Mouse (Mus musculus): ENCODE data around the gene Maats1. TPM values are rescaled to one million over a fixed set of nuclear protein-coding genes. Genes with fewer than 3 reads are reported as not detected.

Gene Maats1
- polyA plus RNA-seq, 1 experiment: not detected

DNA sequence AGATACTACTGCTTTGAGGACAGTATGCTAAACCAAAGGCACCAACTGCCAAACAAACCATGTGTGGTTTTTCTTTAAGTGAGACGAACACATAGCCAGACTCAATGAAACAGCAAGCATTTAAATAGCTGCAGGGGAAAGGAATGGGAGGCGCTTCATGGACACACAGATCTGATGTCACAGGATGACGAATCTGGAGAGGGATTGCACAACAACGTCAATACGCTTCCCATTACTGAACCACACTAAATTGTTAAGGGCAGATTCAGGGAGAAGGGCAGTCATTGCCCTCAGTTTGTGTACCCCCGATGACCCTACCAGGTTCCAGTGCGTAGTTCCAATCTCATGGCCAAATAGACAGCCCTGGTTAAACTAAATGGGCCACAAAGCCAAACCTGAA is 56.1 kb downstream of the Maats1 start:
- TF ChIP-seq FLI1 (IDR thresholded peaks at IDR 0.05; ENCODE audit: low read length): no peak
- no peak for TF ChIP-seq GATA1 (IDR thresholded peaks at IDR 0.05; ENCODE audit: borderline replicate concordance, low read length)
- Histone ChIP-seq H3K36me3 (replicated peaks; ENCODE audit: low read length) (no peaks in the 10 kb centered on the region), H3K4me1 (peaks cover 55% of the 10 kb centered on the region), H3K27me3 (replicated peaks) (peaks cover 20% of the 10 kb centered on the region), H3K9me3 (no peaks in the 10 kb centered on the region), H3K4me3 (replicated peaks) (no peak overlapping the region)

DNA sequence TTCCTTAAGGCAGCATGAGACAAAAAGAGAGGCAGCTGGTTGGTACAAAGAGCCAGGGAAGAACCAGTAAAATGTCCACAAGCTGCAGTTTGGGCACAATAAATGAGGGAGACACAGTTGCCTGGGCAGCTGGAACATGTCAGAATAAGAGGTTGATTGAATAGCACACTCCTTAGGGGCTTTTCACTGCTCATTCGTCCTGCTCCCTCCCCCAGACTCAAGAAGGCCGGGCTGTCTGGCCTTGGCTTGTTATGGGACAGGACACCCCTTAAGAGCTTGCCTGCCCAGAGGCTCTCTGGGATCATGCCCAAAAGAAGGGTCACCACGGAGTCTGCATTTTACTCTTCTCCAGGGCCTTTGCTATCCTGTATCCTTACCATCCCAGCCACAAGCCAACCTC is 58.6 kb downstream of the Maats1 start:
- H3K27me3 ChIP-seq (replicated peaks): peaks cover 17% of the 10 kb centered on the region

DNA sequence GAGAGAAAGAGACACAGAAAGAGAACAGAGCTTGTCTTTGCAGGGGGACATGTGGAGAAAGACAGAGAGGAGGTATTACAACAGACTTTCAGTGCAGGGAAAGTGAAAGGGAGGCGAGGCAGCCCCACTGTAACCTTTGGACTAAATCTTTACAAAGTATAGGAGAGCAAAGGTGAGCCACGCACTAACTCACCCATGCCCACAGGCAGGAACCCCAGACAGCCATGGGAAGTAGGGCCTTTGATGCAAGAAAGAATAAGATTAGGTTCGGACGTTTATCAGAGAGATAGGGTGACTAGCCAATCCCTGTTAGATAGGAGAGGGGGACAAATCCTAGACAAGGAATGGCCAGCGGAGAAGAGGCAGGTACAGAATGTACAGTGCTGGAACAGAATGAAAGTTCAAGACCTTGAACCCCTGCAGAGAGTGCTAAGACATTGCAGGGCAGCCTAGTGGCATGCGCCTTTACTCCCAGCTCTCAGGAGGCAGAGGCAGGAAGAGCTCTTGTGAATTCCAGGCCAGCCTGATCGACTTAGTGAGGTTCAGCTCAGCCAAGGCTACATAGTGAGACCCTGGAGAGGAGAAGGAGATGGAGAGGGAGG is 59.3 kb downstream of the Maats1 start:
- H3K4me3 ChIP-seq (replicated peaks): no peak overlapping the region
- H3K4me1 ChIP-seq: peaks cover 31% of the 10 kb centered on the region
- TF ChIP-seq GATA1 (IDR thresholded peaks at IDR 0.05; ENCODE audit: borderline replicate concordance, low read length) (no peak), FLI1 (IDR thresholded peaks at IDR 0.05; ENCODE audit: low read length) (no peak)
- no peaks in the 10 kb centered on the region for H3K36me3 ChIP-seq (replicated peaks; ENCODE audit: low read length)
- 0 out of 2 replicates have a peak, but pooled peaks cover 2% of the 10 kb centered on the region for H3K9me3 ChIP-seq
- H3K27me3 ChIP-seq (replicated peaks): peaks cover 16% of the 10 kb centered on the region

More for the DNA sequence above, 58.6 kb downstream of the Maats1 start:
- no peak for TF ChIP-seq FLI1 (IDR thresholded peaks at IDR 0.05; ENCODE audit: low read length)
- TF ChIP-seq GATA1 (IDR thresholded peaks at IDR 0.05; ENCODE audit: borderline replicate concordance, low read length): no peak
- H3K4me1 ChIP-seq: peaks cover 37% of the 10 kb centered on the region
- no peaks in the 10 kb centered on the region for H3K9me3 ChIP-seq
- no peak overlapping the region for H3K4me3 ChIP-seq (replicated peaks)
- no peaks in the 10 kb centered on the region for H3K36me3 ChIP-seq (replicated peaks; ENCODE audit: low read length)

DNA sequence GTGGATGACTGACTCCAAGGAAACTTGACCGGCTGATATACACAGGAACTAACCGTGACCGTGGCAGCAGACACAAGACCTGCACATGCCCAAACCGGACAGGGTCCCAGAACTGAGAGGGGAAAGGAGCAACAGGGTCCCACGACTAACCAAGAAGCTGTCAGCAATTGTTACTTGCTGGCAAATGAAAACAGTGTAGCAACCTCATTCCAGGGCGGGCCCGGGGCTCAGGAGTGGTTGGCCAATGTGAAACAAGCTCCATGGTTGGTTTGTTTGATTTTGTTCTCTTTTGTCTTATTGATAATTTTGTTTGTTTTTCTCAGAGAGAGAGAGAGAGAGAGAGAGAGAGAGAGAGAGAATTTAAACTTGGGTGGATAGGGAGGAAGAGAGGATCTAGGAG is 61.0 kb downstream of the Maats1 start:
- Histone ChIP-seq H3K4me1 (peaks cover 27% of the 10 kb centered on the region), H3K27me3 (replicated peaks) (peaks cover 15% of the 10 kb centered on the region), H3K9me3 (peaks cover 17% of the 10 kb centered on the region), H3K4me3 (replicated peaks) (no peak overlapping the region), H3K36me3 (replicated peaks; ENCODE audit: low read length) (no peaks in the 10 kb centered on the region)
- TF ChIP-seq FLI1 (IDR thresholded peaks at IDR 0.05; ENCODE audit: low read length): no peak
- TF ChIP-seq GATA1 (IDR thresholded peaks at IDR 0.05; ENCODE audit: borderline replicate concordance, low read length): no peak

DNA sequence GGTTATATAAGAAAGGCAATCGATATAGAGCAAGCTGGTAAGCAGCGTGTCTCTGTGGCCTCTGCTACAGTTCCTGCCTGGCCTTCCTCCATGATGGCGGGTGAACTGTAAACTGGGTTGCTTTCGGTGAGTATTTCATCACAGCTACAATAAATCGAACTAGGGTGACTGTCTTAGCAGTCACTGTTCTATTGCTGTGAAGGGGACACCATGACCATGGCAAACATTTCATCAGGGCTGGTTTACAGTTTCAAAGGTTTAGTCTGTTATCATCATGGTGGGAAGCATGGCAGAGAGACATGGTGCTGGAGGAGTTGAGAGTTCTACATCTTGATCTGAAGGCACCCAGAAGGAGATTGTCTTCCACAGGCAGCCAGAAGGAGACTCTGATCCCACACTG is 62.1 kb downstream of the Maats1 start:
- Histone ChIP-seq H3K9me3 (peaks cover 20% of the 10 kb centered on the region), H3K4me1 (peaks cover 16% of the 10 kb centered on the region), H3K36me3 (replicated peaks; ENCODE audit: low read length) (no peaks in the 10 kb centered on the region), H3K4me3 (replicated peaks) (no peak overlapping the region), H3K27me3 (replicated peaks) (peaks cover 14% of the 10 kb centered on the region)
- TF ChIP-seq FLI1 (IDR thresholded peaks at IDR 0.05; ENCODE audit: low read length): no peak
- TF ChIP-seq GATA1 (IDR thresholded peaks at IDR 0.05; ENCODE audit: borderline replicate concordance, low read length): no peak

DNA sequence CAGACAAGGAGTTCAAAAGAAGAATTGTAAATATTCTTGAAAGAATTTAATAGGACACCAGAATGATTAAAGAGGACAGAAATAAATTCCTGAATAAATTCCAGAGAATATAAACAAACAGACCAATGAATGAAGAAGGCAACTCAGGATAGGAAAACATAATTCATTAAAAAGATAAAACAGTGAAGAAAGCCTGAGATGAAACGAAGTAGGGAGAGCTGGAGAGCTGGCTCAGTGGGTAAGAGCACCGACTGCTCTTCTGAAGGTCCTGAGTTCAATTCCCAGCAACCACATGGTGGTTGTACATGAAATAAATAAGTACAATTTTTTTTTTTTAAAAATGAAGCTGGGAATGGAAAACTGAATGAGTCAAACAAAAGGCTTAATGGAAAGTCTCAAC is 67.2 kb downstream of the Maats1 start:
- Histone ChIP-seq H3K4me1 (peaks cover 4% of the 10 kb centered on the region; the same call in 1 of the 2 replicates), H3K27me3 (replicated peaks) (peaks cover 10% of the 10 kb centered on the region), H3K36me3 (replicated peaks; ENCODE audit: low read length) (no peaks in the 10 kb centered on the region), H3K9me3 (peaks cover 20% of the 10 kb centered on the region), H3K4me3 (replicated peaks) (no peak overlapping the region)
- TF ChIP-seq FLI1 (IDR thresholded peaks at IDR 0.05; ENCODE audit: low read length): no peak

DNA sequence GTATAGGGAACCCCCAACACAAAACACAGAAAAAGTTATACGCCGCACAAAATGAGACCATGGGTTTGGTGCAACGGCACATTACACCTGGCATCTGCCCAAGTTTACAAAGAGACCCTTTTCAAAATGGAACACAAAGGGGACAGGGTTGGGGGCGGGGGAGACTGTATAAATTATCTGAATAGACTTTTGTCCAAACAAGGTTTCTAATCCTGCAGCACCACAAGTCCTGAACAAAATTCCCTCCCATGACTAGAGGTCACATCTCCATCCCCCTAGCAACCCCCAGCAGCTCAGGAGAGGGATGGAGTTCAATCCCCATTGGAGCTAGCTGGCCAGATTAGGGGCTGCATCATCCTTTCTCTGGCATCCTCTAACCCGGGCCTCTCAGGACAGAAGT is 69.5 kb downstream of the Maats1 start:
- no peaks in the 10 kb centered on the region for H3K36me3 ChIP-seq (replicated peaks; ENCODE audit: low read length)
- peaks cover 10% of the 10 kb centered on the region for H3K27me3 ChIP-seq (replicated peaks)
- peaks cover 16% of the 10 kb centered on the region for H3K9me3 ChIP-seq
- H3K4me1 ChIP-seq: peaks cover 4% of the 10 kb centered on the region; the same call in 1 of the 2 replicates
- TF ChIP-seq GATA1 (IDR thresholded peaks at IDR 0.05; ENCODE audit: borderline replicate concordance, low read length): no peak
- no peak for TF ChIP-seq FLI1 (IDR thresholded peaks at IDR 0.05; ENCODE audit: low read length)
- H3K4me3 ChIP-seq (replicated peaks): no peak overlapping the region

DNA sequence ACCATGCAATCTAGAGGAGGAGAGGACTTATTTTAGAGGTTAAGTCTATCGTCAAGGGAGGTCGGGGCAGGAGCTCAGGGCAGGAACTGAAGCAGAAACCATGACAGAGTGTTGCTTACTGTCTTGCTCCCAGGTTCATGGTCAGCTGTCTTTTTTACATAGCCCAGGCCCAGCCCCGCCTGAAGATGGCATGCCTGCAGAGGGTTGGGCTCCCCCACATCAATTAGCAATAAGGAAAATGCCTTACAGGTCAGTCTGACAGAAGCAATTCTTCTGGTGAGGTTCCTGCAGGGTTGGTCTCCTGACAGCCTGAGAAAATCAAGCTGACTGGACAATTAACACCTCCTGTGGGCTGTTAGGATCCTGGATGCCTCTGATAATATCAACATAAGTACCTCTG is 70.3 kb downstream of the Maats1 start:
- peaks cover 10% of the 10 kb centered on the region for H3K27me3 ChIP-seq (replicated peaks)
- H3K4me3 ChIP-seq (replicated peaks): no peak overlapping the region
- peaks cover 4% of the 10 kb centered on the region; the same call in 1 of the 2 replicates for H3K4me1 ChIP-seq
- peaks cover 7% of the 10 kb centered on the region for H3K9me3 ChIP-seq
- no peaks in the 10 kb centered on the region for H3K36me3 ChIP-seq (replicated peaks; ENCODE audit: low read length)
- TF ChIP-seq FLI1 (IDR thresholded peaks at IDR 0.05; ENCODE audit: low read length) (no peak), GATA1 (IDR thresholded peaks at IDR 0.05; ENCODE audit: borderline replicate concordance, low read length) (no peak)

DNA sequence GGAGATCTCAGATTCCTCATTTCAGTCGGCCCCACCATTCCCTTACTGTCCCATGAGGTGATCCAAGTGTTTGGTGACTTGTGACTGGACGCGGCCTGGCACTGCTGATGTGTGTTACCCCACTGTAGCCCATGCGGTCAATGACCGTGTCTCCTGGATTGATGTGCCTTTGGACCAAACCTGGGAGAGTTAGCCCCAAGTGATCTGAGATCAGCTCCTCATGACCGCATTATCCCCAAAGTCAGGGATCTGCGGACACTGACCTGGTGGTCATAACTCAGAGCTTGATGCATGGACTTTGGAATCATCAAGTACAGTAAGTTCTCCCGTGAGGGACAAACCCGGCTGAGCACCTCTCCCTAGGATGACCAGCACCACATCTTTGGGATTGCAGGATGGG is 86.0 kb downstream of the Maats1 start:
- TF ChIP-seq GATA1 (IDR thresholded peaks at IDR 0.05; ENCODE audit: borderline replicate concordance, low read length) (no peak), FLI1 (IDR thresholded peaks at IDR 0.05; ENCODE audit: low read length) (no peak)
- no peaks in the 10 kb centered on the region for H3K36me3 ChIP-seq (replicated peaks; ENCODE audit: low read length)
- H3K4me3 ChIP-seq (replicated peaks): no peak overlapping the region
- H3K9me3 ChIP-seq: no peaks in the 10 kb centered on the region
- H3K4me1 ChIP-seq: no peaks in the 10 kb centered on the region
- H3K27me3 ChIP-seq (replicated peaks): peaks cover 49% of the 10 kb centered on the region

DNA sequence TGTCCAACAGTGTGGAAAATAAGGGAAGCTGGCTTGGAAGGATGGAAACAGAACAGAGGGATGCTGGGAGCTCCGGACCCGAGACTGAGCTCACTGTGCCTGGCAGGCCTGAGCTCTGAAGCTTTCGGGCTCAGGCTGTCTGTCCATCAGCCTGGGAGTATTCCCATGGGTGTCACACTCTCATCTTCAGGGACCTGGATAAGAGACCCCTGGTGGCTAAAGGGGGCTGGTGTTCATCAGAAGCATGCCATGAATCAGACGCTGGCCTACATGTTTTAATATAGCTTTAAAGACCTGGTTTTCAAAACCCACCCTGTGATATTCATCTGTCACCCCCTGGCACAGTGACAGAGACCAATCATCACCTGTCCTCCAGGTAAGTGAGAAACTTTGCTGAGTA is 86.8 kb downstream of the Maats1 start:
- Histone ChIP-seq H3K4me3 (replicated peaks) (no peak overlapping the region), H3K9me3 (no peaks in the 10 kb centered on the region), H3K4me1 (no peaks in the 10 kb centered on the region), H3K36me3 (replicated peaks; ENCODE audit: low read length) (no peaks in the 10 kb centered on the region), H3K27me3 (replicated peaks) (peaks cover 50% of the 10 kb centered on the region)
- TF ChIP-seq FLI1 (IDR thresholded peaks at IDR 0.05; ENCODE audit: low read length) (no peak), GATA1 (IDR thresholded peaks at IDR 0.05; ENCODE audit: borderline replicate concordance, low read length) (no peak)

DNA sequence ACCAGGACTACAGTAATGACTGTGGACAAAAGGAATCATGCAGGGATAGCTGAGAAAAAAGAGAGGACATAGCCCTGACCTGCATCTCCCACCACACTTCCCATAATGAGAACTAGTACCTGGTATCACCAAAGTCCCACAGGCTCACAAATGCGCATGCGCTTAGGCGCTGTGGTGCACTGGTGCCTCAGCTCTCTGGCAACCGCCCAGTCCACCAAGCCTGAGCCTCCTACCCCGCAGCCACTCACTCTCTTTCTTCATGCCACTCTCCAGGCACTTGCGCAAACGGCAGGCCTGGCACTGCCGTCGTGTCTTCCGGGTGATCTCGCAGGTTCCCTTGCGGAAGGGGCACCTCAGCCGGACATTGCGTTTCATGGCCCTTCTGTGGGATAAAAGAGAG is 87.9 kb downstream of the Maats1 start:
- Histone ChIP-seq H3K9me3 (no peaks in the 10 kb centered on the region), H3K36me3 (replicated peaks; ENCODE audit: low read length) (no peaks in the 10 kb centered on the region), H3K4me1 (peaks cover 4% of the 10 kb centered on the region), H3K4me3 (replicated peaks) (no peak overlapping the region), H3K27me3 (replicated peaks) (peaks cover 52% of the 10 kb centered on the region)
- TF ChIP-seq FLI1 (IDR thresholded peaks at IDR 0.05; ENCODE audit: low read length): no peak
- no peak for TF ChIP-seq GATA1 (IDR thresholded peaks at IDR 0.05; ENCODE audit: borderline replicate concordance, low read length)
